Mouse (Mus musculus) hindbrain, embryonic 11.5 days (tissue): ENCODE results near the gene Ppfibp1. TPM values are rescaled to one million over a fixed set of nuclear protein-coding genes. Genes with fewer than 3 reads are reported as not detected.
"Not testable (repeated sequence)": the region's sequence is repeated elsewhere in the genome, so short reads cannot be mapped to it uniquely, and the experiment has no call there.

Experiments
- ATAC-seq: fragments of 200-750 bp; cut with Nextera tagmentation; 2 replicates; pipeline ENCODE4 v1.8.0; 2017; ENCODE audit warnings: mild to moderate bottlenecking, moderate TSS enrichment, moderate library complexity; ENCODE audit not compliant: low FRiP score
- DNase-seq: peaks from one replicate; pipeline ENCODE4 v3.0.0-alpha.2; 2015; ENCODE audit warnings: low spot score
- H3K27ac ChIP-seq: fragments of 300-500 bp; sonication (generic); 2 replicates; pipeline ENCODE4 v1.5.1; 2014; ENCODE audit warnings: mild to moderate bottlenecking, low read depth, low read length
- H3K27me3 ChIP-seq: fragments of 300-500 bp; sonication (generic); 2 replicates; pipeline ENCODE4 v1.6.1; 2014; ENCODE audit warnings: mild to moderate bottlenecking, low read length, moderate library complexity, mixed read lengths; ENCODE audit not compliant: control insufficient read depth, insufficient read depth
- H3K36me3 ChIP-seq: fragments of 300-500 bp; sonication (generic); 2 replicates; pipeline ENCODE4 v1.6.1; 2014; ENCODE audit warnings: mild to moderate bottlenecking, low read length, moderate library complexity, mixed read lengths; ENCODE audit not compliant: control insufficient read depth, insufficient read depth
- H3K4me1 ChIP-seq: fragments of 300-500 bp; sonication (generic); replicated peaks from 2 replicates; pipeline ENCODE4 v1.6.1; 2014; ENCODE audit warnings: low read length, mixed read lengths; ENCODE audit not compliant: control insufficient read depth, insufficient read depth
- H3K4me2 ChIP-seq: fragments of 300-500 bp; sonication (generic); replicated peaks from 2 replicates; pipeline ENCODE4 v1.6.1; 2014; ENCODE audit warnings: mild to moderate bottlenecking, low read depth, low read length
- H3K4me3 ChIP-seq: fragments of 300-500 bp; sonication (generic); 2 replicates; pipeline ENCODE4 v1.5.1; 2014; ENCODE audit warnings: low read depth, low read length
- H3K9ac ChIP-seq: fragments of 300-500 bp; sonication (generic); 2 replicates; pipeline ENCODE4 v1.6.1; 2014; ENCODE audit warnings: low read depth, low read length
- H3K9me3 ChIP-seq: fragments of 300-500 bp; sonication (generic); 2 replicates; pipeline ENCODE4 v1.6.1; 2016; ENCODE audit warnings: low read length; ENCODE audit not compliant: control insufficient read depth
- WGBS: fragments of 180-500 bp; shearing (Covaris S2); extraction: QIAGEN DNeasy Blood & Tissue Kit; methylation state at CpG from one replicate; pipeline ENCODE4 v1.1.7; 2014; 5-methylcytosine and 5-hydroxymethylcytosine counted together
- polyA plus RNA-seq: library from polyadenylated mRNA; unstranded; fragments of >200 nt; fragmentation: Nextera tagmentation; extraction: Ambion mirVana; gene quantifications from 2 replicates; pipeline ENCODE4 v1.2.1, GENCODE M21; 2014

Gene Ppfibp1
- polyA plus RNA-seq, 1 experiment from 2014 or later, result 36.1 TPM

GRCm38 (mm10) chr6:146851916-146852315, 36.4 kb upstream of the Ppfibp1 start:
- no peak for DNase-seq
- Histone ChIP-seq H3K4me1 (no peaks in the 10 kb centered on the region), H3K36me3 (no peaks in the 10 kb centered on the region), H3K4me2 (no peak overlapping the region), H3K9me3 (no peaks in the 10 kb centered on the region), H3K27me3 (no peaks in the 10 kb centered on the region), H3K4me3 (no peak overlapping the region), H3K27ac (no peak overlapping the region), H3K9ac (no peak overlapping the region)
- WGBS, result 85% methylated on average over 3 of the region's 3 CpGs
- no peak for ATAC-seq

- no peaks in the 10 kb centered on the region for H3K36me3 ChIP-seq
- H3K9me3 ChIP-seq, result no peaks in the 10 kb centered on the region
- H3K27ac ChIP-seq, result no peak overlapping the region
- WGBS, result 91% methylated on average over 4 of the region's 4 CpGs
- ATAC-seq, result no peak
- no peaks in the 10 kb centered on the region for H3K27me3 ChIP-seq
- H3K9ac ChIP-seq, result no peak overlapping the region
- no peaks in the 10 kb centered on the region for H3K4me1 ChIP-seq
- DNase-seq, result no peak
- no peak overlapping the region for H3K4me2 ChIP-seq
- no peak overlapping the region for H3K4me3 ChIP-seq
Observed at GRCm38 (mm10) chr6:146852739-146853138, 35.5 kb upstream of the Ppfibp1 start.

DNA sequence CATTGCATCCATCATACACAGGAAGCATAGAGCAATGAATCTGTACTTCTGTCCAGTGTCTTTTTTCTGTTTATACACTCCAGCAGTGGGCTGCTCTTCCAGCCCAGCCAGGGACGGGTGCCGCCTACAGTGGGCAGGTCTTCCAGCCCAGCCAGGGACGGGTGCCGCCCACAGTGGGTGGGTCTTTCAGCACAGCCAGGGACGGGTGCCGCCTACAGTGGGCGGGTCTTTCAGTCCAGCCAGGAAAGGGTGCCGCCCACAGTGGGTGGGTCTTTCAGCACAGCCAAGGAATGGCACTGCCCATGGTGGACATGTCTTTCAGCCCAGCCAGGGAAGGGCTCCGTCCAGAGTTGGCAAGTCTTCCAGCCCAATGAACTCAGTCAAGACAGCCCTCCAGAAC, 33.1 kb upstream of the Ppfibp1 start:
- H3K4me2 ChIP-seq, result no peak overlapping the region
- whole genome bisulfite sequencing, result 96% methylated on average over 9 of the region's 9 CpGs
- no peak overlapping the region for H3K9ac ChIP-seq
- no peaks in the 10 kb centered on the region for H3K36me3 ChIP-seq
- no peaks in the 10 kb centered on the region for H3K9me3 ChIP-seq
- H3K4me1 ChIP-seq, result no peaks in the 10 kb centered on the region
- no peak overlapping the region for H3K27ac ChIP-seq
- no peak for DNase-seq
- no peak overlapping the region for H3K4me3 ChIP-seq
- H3K27me3 ChIP-seq, result no peaks in the 10 kb centered on the region
- peak; percentile 49; the same call in 1 of the 2 replicates for ATAC-seq

- Histone ChIP-seq H3K36me3 (no peaks in the 10 kb centered on the region), H3K9ac (no peak overlapping the region), H3K4me3 (no peak overlapping the region), H3K9me3 (no peaks in the 10 kb centered on the region), H3K27me3 (no peaks in the 10 kb centered on the region), H3K4me2 (no peak overlapping the region), H3K4me1 (no peaks in the 10 kb centered on the region), H3K27ac (no peak overlapping the region)
- no peak for ATAC-seq
- DNase-seq, result no peak
- WGBS, result 95% methylated on average over 2 of the region's 2 CpGs
Observed at GRCm38 (mm10) chr6:146857386-146857785, 30.9 kb upstream of the Ppfibp1 start.

DNA sequence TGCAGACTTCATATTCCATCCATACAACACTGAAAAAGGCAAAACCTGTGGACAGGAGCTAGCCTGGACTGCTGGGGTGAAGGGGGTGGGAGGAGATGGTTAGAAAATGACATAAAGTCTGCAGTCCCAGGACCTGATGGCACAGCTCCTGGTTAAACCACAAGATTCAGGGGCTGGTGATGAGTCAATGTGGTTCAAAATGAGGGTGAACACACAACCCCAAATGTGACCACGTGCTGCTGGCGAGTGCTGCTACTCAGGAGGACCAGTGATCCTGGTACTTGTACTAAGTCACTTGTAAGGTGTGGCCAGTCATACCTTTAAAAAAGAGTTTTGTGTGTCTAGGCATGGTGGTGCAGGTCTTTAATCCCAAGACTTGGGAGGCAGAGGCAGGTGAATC, 25.1 kb upstream of the Ppfibp1 start:
- no peak overlapping the region for H3K4me3 ChIP-seq
- H3K4me2 ChIP-seq, result no peak overlapping the region
- H3K9ac ChIP-seq, result no peak overlapping the region
- no peaks in the 10 kb centered on the region for H3K4me1 ChIP-seq
- H3K36me3 ChIP-seq, result no peaks in the 10 kb centered on the region
- 94% methylated on average over 2 of the region's 2 CpGs for WGBS
- DNase-seq (no peak), ATAC-seq (no peak)
- H3K27me3 ChIP-seq, result no peaks in the 10 kb centered on the region
- no peaks in the 10 kb centered on the region for H3K9me3 ChIP-seq
- H3K27ac ChIP-seq, result no peak overlapping the region

DNA sequence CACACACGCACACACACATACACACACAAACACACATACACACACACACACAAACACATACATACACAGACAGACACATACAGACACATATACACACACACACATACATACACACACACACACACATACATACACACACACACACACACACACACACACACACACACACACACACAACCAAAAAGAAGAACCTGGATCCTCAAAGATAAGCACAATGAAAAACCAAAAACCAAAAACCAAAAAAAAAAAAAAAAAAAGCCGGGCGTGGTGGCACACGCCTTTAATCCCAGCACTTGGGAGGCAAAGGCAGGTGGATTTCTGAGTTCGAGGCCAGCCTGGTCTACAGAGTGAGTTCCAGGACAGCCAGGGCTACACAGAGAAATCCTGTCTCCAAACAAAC, 23.9 kb upstream of the Ppfibp1 start:
- H3K36me3 ChIP-seq, H3K9ac ChIP-seq, ATAC-seq, H3K9me3 ChIP-seq, H3K4me1 ChIP-seq, H3K27me3 ChIP-seq, H3K27ac ChIP-seq, H3K4me2 ChIP-seq, H3K4me3 ChIP-seq, DNase-seq: not testable (repeated sequence)
- 80% methylated on average over 1 of the region's 5 CpGs for WGBS

- no peaks in the 10 kb centered on the region for H3K4me1 ChIP-seq
- H3K27ac ChIP-seq, result no peak overlapping the region
- no peak overlapping the region for H3K4me3 ChIP-seq
- WGBS, result 79% methylated on average over 4 of the region's 4 CpGs
- H3K36me3 ChIP-seq, result no peaks in the 10 kb centered on the region
- no peak overlapping the region for H3K4me2 ChIP-seq
- no peaks in the 10 kb centered on the region for H3K9me3 ChIP-seq
- DNase-seq, result no peak
- ATAC-seq, result no peak
- no peaks in the 10 kb centered on the region for H3K27me3 ChIP-seq
- H3K9ac ChIP-seq, result no peak overlapping the region
Observed at GRCm38 (mm10) chr6:146865701-146866100, 22.6 kb upstream of the Ppfibp1 start.

DNA sequence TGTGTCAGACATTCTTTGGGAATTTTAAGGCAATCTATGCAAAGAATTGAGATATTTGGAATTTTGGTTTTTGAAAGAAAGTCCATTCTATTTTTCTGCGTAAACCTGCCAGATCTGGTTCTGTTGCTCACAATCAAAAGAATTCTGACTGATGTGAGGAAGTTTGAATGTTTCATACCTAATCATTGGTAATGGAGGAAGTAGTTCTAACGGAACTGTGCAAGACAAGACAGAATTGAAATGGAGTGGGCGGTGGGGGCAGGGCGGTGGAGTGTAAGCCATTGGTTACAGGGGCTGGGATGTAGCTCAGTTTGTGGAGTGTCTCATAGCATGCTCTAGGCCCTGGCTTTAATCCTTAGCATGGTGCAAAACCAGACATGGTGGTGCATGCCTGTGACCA, 16.3 kb upstream of the Ppfibp1 start:
- ATAC-seq, result no peak

GRCm38 (mm10) chr6:146874415-146874814, 13.9 kb upstream of the Ppfibp1 start:
- no peak overlapping the region for H3K27ac ChIP-seq
- 84% methylated on average over 6 of the region's 6 CpGs for WGBS
- DNase-seq (no peak), ATAC-seq (no peak)
- no peaks in the 10 kb centered on the region; the same call in 1 of the 2 replicates for H3K27me3 ChIP-seq
- no peaks in the 10 kb centered on the region for H3K36me3 ChIP-seq
- H3K4me1 ChIP-seq, result no peaks in the 10 kb centered on the region
- no peak overlapping the region for H3K9ac ChIP-seq
- H3K9me3 ChIP-seq, result no peaks in the 10 kb centered on the region
- no peak overlapping the region for H3K4me2 ChIP-seq
- no peak overlapping the region for H3K4me3 ChIP-seq

More for the DNA sequence above, 16.3 kb upstream of the Ppfibp1 start:
- Histone ChIP-seq H3K4me3 (no peak overlapping the region), H3K4me2 (no peak overlapping the region), H3K4me1 (no peaks in the 10 kb centered on the region), H3K9me3 (no peaks in the 10 kb centered on the region), H3K36me3 (no peaks in the 10 kb centered on the region), H3K9ac (no peak overlapping the region), H3K27ac (no peak overlapping the region), H3K27me3 (no peaks in the 10 kb centered on the region; the same call in 1 of the 2 replicates)
- WGBS, result 92% methylated on average over 4 of the region's 4 CpGs
- no peak for DNase-seq
